Mouse (Mus musculus): ENCODE measurements at regions not wholly inside any gene's neighbourhood (a gene's known extent, or its start where the extent isn't known, plus 50 kb on each side); places are given as distances from the start of the nearest gene placed in this dataset.

GRCm38 (mm10) chr13:80000214-80000613 is 883.0 kb upstream of the Arrdc3 start:
- ATAC-seq (ENCODE audit: low FRiP score) = peak; percentile 53; the same call in 1 of the 2 replicates
- H3K4me1 ChIP-seq = peaks cover 4% of the 10 kb centered on the region; the same call in 1 of the 2 replicates
- no peak overlapping the region for H3K4me3 ChIP-seq (replicated peaks)
- no peaks in the 10 kb centered on the region for H3K9me3 ChIP-seq
- no peak overlapping the region for H3K9ac ChIP-seq
- H3K36me3 ChIP-seq (replicated peaks) = no peaks in the 10 kb centered on the region
- no peaks in the 10 kb centered on the region for H3K27me3 ChIP-seq
- H3K27ac ChIP-seq = no peak overlapping the region
- H3K4me2 ChIP-seq = no peak overlapping the region
- 52% methylated on average over 6 of the region's 6 CpGs for WGBS

DNA sequence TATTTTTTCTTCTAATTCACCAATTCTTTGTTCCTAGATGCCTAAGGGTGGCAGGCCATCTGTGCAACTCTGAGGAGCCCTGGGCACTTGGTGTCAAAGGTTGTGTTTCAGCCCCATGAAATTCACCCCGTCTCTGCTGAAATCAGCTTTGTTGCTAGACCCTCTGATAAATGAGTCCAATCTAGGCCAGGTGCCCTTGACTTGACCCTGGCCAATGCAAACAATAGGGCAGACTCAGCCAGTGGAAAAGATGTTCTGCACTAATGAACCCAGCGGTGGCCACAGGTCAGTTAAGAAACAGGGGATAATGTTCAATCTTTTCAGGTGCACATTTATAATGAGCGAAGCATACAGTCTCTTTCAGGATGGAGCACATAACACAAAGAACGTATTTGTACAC is 882.5 kb upstream of the Arrdc3 start:
- Histone ChIP-seq H3K4me3 (replicated peaks) (no peak overlapping the region), H3K9me3 (no peaks in the 10 kb centered on the region), H3K4me1 (peaks cover 4% of the 10 kb centered on the region; the same call in 1 of the 2 replicates), H3K9ac (no peak overlapping the region), H3K27ac (no peak overlapping the region), H3K27me3 (no peaks in the 10 kb centered on the region), H3K36me3 (replicated peaks) (no peaks in the 10 kb centered on the region), H3K4me2 (no peak overlapping the region)
- WGBS = 17% methylated on average over 4 of the region's 4 CpGs
- peak; percentile 64 for ATAC-seq (ENCODE audit: low FRiP score)

Measured in forebrain, embryonic 12.5 days (tissue).